Mouse (Mus musculus) embryonic facial prominence, embryonic 10.5 days (tissue): ENCODE results near the gene Nkain2. TPM values are rescaled to one million over a fixed set of nuclear protein-coding genes. Genes with fewer than 3 reads are reported as not detected.

Experiments used
- DNase-seq: peaks from one replicate; pipeline ENCODE4 v3.0.0-alpha.2; 2017; ENCODE audit warnings: low spot score
- H3K27ac ChIP-seq: fragments of 300-500 bp; sonication (generic); replicated peaks from 2 replicates; pipeline ENCODE4 v1.5.1; 2016; ENCODE audit warnings: mild to moderate bottlenecking
- H3K27me3 ChIP-seq: fragments of 300-500 bp; sonication (generic); replicated peaks from 2 replicates; pipeline ENCODE4 v1.6.1; 2016; ENCODE audit warnings: low read depth, mild to moderate bottlenecking; ENCODE audit not compliant: poor library complexity, severe bottlenecking
- H3K36me3 ChIP-seq: fragments of 300-500 bp; sonication (generic); replicated peaks from 2 replicates; pipeline ENCODE4 v1.6.1; 2016; ENCODE audit warnings: mild to moderate bottlenecking, moderate library complexity
- H3K4me1 ChIP-seq: fragments of 300-500 bp; sonication (generic); 2 replicates; pipeline ENCODE4 v1.6.1; 2016
- H3K4me3 ChIP-seq: fragments of 300-500 bp; sonication (generic); 2 replicates; pipeline ENCODE4 v1.5.1; 2016; ENCODE audit warnings: mild to moderate bottlenecking, moderate library complexity
- H3K9me3 ChIP-seq: fragments of 300-500 bp; sonication (generic); 2 replicates; pipeline ENCODE4 v1.6.1; 2016; ENCODE audit warnings: mild to moderate bottlenecking
- WGBS: fragments of 180-500 bp; shearing (Covaris S2); methylation state at CpG from one replicate; pipeline ENCODE4 v1.1.7; 2016; 5-methylcytosine and 5-hydroxymethylcytosine counted together
- polyA plus RNA-seq: library from polyadenylated mRNA; unstranded; fragments of >200 nt; fragmentation: Nextera tagmentation; extraction: Ambion mirVana; gene quantifications from 2 replicates; pipeline ENCODE4 v1.2.1, GENCODE M21; 2016

Gene Nkain2
- polyA plus RNA-seq, 1 experiment from 2014 or later: 0.36 TPM

DNA sequence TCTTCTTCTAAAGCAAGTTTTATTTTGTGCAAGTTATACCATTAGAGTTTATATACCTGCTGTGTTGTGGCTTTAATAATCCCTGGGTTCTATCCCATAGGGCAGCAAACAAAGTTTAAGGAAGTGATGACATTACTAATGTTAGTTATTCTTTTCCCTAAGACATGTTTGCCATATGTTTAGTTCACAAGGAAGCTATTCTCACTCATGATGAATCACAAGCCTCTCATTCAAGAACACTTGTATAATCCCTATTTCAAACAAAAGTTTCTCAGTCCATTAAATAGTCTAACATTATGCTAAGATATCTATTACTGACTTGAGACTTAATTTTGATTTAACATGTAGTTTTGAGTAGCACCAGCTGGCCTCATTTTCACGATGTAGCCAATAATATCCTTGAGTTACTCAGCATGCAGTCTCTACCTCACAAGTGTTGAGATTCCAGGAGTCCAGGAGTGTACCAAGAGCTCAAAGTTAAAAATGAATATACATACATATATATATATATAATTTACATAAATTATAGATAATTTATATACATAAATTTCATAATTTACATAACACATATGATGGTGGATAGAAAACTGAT lies 395.6 kb downstream of the Nkain2 start:
- H3K4me1 ChIP-seq: no peaks in the 10 kb centered on the region
- DNase-seq: no peak
- no peak overlapping the region for H3K27ac ChIP-seq
- H3K36me3 ChIP-seq: no peaks in the 10 kb centered on the region
- H3K27me3 ChIP-seq: no peaks in the 10 kb centered on the region
- WGBS: 90% methylated on average over 1 of the region's 1 CpGs
- no peak overlapping the region for H3K4me3 ChIP-seq
- no peaks in the 10 kb centered on the region for H3K9me3 ChIP-seq

GRCm38 (mm10) chr10:32493600-32493999 lies 396.7 kb downstream of the Nkain2 start:
- Histone ChIP-seq H3K27ac (no peak overlapping the region), H3K4me1 (no peaks in the 10 kb centered on the region), H3K4me3 (no peak overlapping the region), H3K27me3 (no peaks in the 10 kb centered on the region), H3K36me3 (no peaks in the 10 kb centered on the region), H3K9me3 (no peaks in the 10 kb centered on the region)
- no peak for DNase-seq
- WGBS: 74% methylated on average over 1 of the region's 1 CpGs

DNA sequence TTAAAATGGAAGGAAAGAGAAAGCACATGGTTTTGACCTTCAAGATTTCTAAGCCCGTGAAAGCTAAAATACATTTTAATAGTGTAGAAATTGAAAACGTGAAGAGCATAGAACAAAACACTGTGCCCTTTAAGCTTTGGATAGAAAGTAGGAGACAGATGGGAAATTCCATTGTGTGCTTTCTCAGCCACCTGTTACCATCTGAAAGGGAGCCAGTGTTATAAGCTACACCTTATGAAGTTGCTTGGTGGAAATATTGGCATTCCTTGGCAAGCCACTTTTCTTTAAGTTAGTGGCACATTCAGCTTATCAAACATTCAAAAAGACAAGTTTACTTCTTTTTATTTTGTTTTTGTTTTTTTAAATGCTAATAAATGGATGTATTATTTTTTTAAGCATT lies 427.5 kb downstream of the Nkain2 start:
- DNase-seq: no peak
- no peak overlapping the region for H3K27ac ChIP-seq
- no peaks in the 10 kb centered on the region for H3K9me3 ChIP-seq
- H3K27me3 ChIP-seq: no peaks in the 10 kb centered on the region
- WGBS: 86% methylated on average over 2 of the region's 2 CpGs
- H3K4me3 ChIP-seq: no peak overlapping the region
- H3K36me3 ChIP-seq: no peaks in the 10 kb centered on the region
- H3K4me1 ChIP-seq: no peaks in the 10 kb centered on the region

DNA sequence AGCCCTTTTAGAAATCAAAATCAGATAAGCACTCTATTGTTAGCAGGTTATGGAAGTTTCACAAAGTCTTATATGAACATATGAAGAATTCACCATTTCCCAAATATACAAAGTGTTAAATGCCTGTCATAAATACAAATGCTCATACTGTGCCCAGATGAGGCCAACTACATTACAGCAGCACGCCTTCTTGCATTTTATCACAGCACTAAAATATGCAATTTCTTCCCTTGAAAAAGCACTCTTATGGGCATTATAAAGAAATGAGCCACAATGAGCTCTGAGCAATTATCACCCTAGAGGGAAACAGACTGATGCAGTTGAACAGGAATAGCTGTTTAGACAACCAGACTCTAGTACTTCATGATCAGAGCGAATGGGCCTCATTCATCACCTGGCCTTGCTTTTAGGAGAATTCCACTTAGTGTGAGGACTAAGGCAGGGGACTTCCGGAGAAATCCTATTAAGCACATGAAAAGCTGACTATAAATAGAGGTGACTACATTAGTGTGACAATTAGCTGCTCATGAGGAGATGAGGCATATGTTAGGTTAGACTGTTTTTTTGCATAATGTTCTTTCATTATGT lies 450.2 kb downstream of the Nkain2 start:
- no peaks in the 10 kb centered on the region for H3K4me1 ChIP-seq
- H3K27ac ChIP-seq: no peak overlapping the region
- no peak overlapping the region for H3K4me3 ChIP-seq
- H3K27me3 ChIP-seq: no peaks in the 10 kb centered on the region
- WGBS: 81% methylated on average over 3 of the region's 3 CpGs
- DNase-seq: no peak
- no peaks in the 10 kb centered on the region for H3K36me3 ChIP-seq
- H3K9me3 ChIP-seq: no peaks in the 10 kb centered on the region

GRCm38 (mm10) chr10:32414228-32414627 lies 476.0 kb downstream of the Nkain2 start:
- no peak overlapping the region for H3K27ac ChIP-seq
- H3K36me3 ChIP-seq: no peaks in the 10 kb centered on the region
- H3K4me1 ChIP-seq: no peaks in the 10 kb centered on the region
- no peaks in the 10 kb centered on the region for H3K9me3 ChIP-seq
- no peak for DNase-seq
- H3K27me3 ChIP-seq: no peaks in the 10 kb centered on the region
- no peak overlapping the region for H3K4me3 ChIP-seq

DNA sequence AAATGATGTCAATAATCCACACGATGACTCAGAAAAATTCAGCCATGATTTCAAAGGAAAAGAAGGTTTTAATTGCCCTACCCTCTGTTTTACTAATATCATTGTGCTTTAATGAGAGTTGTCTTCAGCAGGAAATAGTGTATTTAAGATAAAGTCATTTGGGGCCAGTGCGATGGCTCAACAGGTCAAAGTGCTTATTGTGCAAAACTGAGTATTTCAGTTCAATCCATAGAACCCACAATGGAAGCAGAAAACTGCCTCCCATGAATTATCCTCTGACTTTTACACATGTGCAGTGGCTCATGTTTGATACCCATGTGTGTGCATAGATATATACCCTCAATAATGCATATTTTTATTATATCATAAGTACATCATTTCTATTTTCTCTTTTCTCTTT lies 478.9 kb downstream of the Nkain2 start:
- Histone ChIP-seq H3K27ac (no peak overlapping the region), H3K4me3 (no peak overlapping the region), H3K27me3 (no peaks in the 10 kb centered on the region), H3K36me3 (no peaks in the 10 kb centered on the region), H3K9me3 (no peaks in the 10 kb centered on the region), H3K4me1 (no peaks in the 10 kb centered on the region)
- 87% methylated on average over 2 of the region's 2 CpGs for WGBS
- DNase-seq: no peak

DNA sequence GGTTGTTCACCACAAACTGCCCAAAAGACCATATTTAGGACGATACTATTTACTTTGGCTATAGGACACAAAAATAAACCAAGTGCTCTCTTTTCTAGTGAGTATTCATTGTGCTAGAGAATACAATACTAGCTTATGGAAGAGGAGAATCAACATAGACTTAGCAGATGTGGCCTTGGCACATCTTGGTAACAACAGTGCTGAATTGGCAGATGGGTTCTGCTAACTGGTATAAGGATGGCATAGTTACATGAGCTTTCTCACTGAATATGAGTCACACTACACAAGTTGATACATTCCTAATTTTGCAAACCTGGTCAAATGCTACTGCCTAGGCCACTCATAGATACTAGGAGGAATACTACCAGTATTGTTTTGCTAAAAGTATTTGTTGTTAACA lies 489.3 kb downstream of the Nkain2 start:
- WGBS: 87% methylated on average over 1 of the region's 1 CpGs
- Histone ChIP-seq H3K4me1 (no peaks in the 10 kb centered on the region), H3K27me3 (no peaks in the 10 kb centered on the region), H3K4me3 (no peak overlapping the region), H3K36me3 (no peaks in the 10 kb centered on the region), H3K9me3 (no peaks in the 10 kb centered on the region), H3K27ac (no peak overlapping the region)
- DNase-seq: no peak

GRCm38 (mm10) chr10:32393859-32394521 lies 496.3 kb downstream of the Nkain2 start:
- no peak overlapping the region for H3K27ac ChIP-seq
- WGBS: 92% methylated on average over 1 of the region's 1 CpGs
- H3K4me3 ChIP-seq: no peak overlapping the region
- no peaks in the 10 kb centered on the region for H3K4me1 ChIP-seq
- H3K9me3 ChIP-seq: no peaks in the 10 kb centered on the region
- no peak for DNase-seq
- H3K27me3 ChIP-seq: no peaks in the 10 kb centered on the region
- no peaks in the 10 kb centered on the region for H3K36me3 ChIP-seq

GRCm38 (mm10) chr10:32393326-32393725 lies 496.9 kb downstream of the Nkain2 start:
- Histone ChIP-seq H3K4me1 (no peaks in the 10 kb centered on the region), H3K27ac (no peak overlapping the region), H3K36me3 (no peaks in the 10 kb centered on the region), H3K4me3 (no peak overlapping the region), H3K9me3 (no peaks in the 10 kb centered on the region), H3K27me3 (no peaks in the 10 kb centered on the region)
- WGBS: 90% methylated on average over 1 of the region's 1 CpGs
- no peak for DNase-seq

DNA sequence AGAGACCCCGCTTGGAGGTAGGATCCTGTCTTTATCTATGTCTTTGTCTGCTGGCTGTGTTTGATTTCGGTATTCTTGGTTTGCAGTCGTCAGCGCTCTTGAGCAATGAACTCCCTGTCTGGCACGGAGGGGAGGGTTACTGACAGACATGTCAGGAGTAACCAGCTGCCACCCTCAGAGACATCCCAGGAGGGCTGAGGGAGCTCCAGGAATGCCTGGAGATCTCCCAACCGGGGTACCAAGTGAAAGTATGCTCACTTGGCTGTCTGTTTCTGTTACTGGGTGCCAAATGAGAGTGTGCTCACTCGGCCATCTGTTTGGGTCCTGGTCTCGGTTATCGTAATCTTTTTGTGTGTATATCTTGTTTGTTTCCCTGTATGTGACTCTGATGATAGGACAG lies 577.5 kb downstream of the Nkain2 start:
- H3K27ac ChIP-seq: no peak overlapping the region
- H3K36me3 ChIP-seq: no peaks in the 10 kb centered on the region
- H3K4me3 ChIP-seq: no peak overlapping the region
- H3K27me3 ChIP-seq: no peaks in the 10 kb centered on the region
- no peaks in the 10 kb centered on the region for H3K4me1 ChIP-seq
- 91% methylated on average over 9 of the region's 9 CpGs for WGBS
- no peak for DNase-seq
- H3K9me3 ChIP-seq: peaks cover 14% of the 10 kb centered on the region; the same call in 1 of the 2 replicates

DNA sequence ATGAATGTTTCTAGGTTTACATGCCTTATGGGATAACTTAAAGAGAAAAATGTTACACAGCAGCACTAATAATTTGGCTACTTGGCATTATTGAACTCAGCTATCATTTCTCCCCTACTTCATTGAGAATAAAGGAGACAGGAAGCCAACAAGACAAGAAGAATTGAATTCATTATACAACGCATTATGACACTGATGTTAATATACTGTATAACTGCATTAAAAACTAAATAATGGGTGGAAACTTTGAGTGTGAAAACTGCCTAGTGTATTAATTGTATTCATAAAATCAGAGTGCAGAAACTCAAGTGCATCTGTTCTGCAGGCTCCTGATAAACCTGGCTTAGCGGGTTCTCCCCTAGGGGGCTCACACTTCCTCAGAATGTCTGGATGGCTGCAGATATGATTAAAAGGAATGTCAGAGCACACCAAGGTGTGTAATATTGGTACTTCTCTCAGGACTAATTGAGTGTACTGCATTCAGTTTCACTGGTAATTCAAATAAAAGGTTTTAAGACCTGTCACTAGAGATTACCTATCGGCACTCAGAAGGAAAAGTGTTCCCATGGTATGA lies 589.2 kb downstream of the Nkain2 start:
- Histone ChIP-seq H3K27ac (no peak overlapping the region), H3K27me3 (no peaks in the 10 kb centered on the region), H3K36me3 (no peaks in the 10 kb centered on the region), H3K9me3 (no peaks in the 10 kb centered on the region), H3K4me3 (no peak overlapping the region), H3K4me1 (no peaks in the 10 kb centered on the region)
- DNase-seq: no peak
- WGBS: 84% methylated on average over 3 of the region's 3 CpGs

DNA sequence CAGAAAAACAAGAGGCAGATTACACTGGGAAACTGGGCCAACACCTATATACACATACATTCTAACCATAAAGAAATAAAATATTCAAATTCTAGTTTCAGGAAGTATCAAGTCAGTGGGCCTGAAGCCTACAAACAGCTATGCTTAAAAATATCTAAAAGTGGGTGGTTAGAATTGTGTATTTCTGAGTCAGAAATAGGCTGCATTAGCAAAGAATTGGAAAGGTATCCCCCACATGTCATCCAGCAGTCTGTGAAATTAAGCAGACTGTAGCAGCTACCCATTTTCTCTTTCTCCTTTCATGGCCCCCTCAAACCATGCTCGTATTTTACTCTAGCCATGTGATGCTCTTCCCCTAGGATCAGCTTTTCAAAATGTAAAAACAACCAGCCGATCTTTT lies 599.8 kb downstream of the Nkain2 start:
- no peaks in the 10 kb centered on the region for H3K27me3 ChIP-seq
- no peaks in the 10 kb centered on the region for H3K36me3 ChIP-seq
- no peak overlapping the region for H3K4me3 ChIP-seq
- H3K4me1 ChIP-seq: no peaks in the 10 kb centered on the region
- H3K9me3 ChIP-seq: no peaks in the 10 kb centered on the region
- H3K27ac ChIP-seq: no peak overlapping the region
- DNase-seq: no peak
- WGBS: 68% methylated on average over 2 of the region's 2 CpGs

- no peaks in the 10 kb centered on the region for H3K9me3 ChIP-seq
- WGBS: 96% methylated on average over 1 of the region's 1 CpGs
- no peak for DNase-seq
- no peaks in the 10 kb centered on the region for H3K4me1 ChIP-seq
- H3K27ac ChIP-seq: no peak overlapping the region
- H3K4me3 ChIP-seq: no peak overlapping the region
- H3K27me3 ChIP-seq: no peaks in the 10 kb centered on the region
- H3K36me3 ChIP-seq: no peaks in the 10 kb centered on the region
Observed at GRCm38 (mm10) chr10:32283690-32284089, 606.6 kb downstream of the Nkain2 start.
